Mouse (Mus musculus): ENCODE measurements around the gene Slx4ip. TPM values are rescaled to one million over a fixed set of nuclear protein-coding genes. Genes with fewer than 3 reads are reported as not detected.

The Slx4ip gene
- polyA plus RNA-seq, 1 experiment from 2014 or later, result 11.6 TPM

DNA sequence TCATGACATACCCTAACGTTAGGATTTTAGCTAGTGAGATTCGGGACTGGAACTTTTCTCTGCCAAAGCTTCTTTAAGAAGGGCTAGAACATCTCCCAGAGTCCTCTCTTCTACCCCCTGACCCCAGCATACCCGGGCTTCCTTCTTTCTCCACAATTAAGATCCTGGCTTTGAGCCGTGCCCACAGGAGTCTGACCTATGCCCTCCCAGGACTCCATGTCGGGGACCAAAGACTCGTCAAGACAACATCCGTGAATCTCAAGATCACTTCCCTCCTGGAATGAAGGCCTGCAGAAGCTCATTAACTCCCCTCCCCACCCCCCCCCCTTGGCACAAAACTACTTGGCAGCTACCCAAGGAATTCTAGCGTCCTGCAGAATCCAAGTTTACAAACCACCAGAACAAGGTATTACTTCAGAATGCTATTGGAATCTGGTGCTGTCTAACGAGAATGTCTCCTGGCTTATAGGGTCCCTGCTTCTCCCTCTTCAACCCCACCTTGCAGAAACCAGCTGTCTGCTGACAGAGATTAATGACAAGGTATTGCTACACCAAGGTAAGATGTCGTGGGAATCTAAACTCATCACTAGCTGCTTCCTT lies 188.8 kb downstream of the Slx4ip start:
- no peak overlapping the region for H3K9ac ChIP-seq
- H3K4me2 ChIP-seq, result no peak overlapping the region
- no peaks in the 10 kb centered on the region for H3K27me3 ChIP-seq
- peaks cover 27% of the 10 kb centered on the region for H3K36me3 ChIP-seq (replicated peaks)
- no peaks in the 10 kb centered on the region for H3K9me3 ChIP-seq
- no peak overlapping the region for H3K4me3 ChIP-seq (replicated peaks)
- no peak for ATAC-seq (ENCODE audit: low FRiP score)
- WGBS, result 33% methylated on average over 10 of the region's 10 CpGs
- no peak overlapping the region for H3K27ac ChIP-seq
- H3K4me1 ChIP-seq, result peaks cover 17% of the 10 kb centered on the region

DNA sequence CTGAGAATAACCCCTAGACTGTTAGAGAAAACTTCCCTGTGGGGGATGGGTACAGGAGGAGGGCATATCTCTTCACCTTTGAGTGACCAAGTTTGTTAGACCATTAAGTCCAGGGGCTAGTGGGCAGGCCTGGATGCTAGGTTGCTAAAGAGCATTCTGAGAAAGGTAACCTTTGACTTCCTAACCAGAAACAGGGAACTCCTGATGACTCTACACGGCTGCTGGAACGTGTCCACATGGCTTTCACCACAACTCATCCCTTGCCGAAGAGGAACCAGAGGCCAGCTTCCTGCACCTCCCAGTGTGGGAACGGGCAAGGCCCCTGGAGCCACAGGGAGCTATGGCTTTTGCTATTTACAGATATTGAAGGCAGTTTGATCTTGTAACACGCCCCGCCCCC lies 189.4 kb downstream of the Slx4ip start:
- Histone ChIP-seq H3K4me3 (replicated peaks) (no peak overlapping the region), H3K4me2 (no peak overlapping the region), H3K36me3 (replicated peaks) (peaks cover 33% of the 10 kb centered on the region), H3K9ac (no peak overlapping the region), H3K4me1 (peaks cover 17% of the 10 kb centered on the region), H3K27me3 (no peaks in the 10 kb centered on the region), H3K9me3 (no peaks in the 10 kb centered on the region), H3K27ac (no peak overlapping the region)
- no peak for ATAC-seq (ENCODE audit: low FRiP score)
- WGBS, result 84% methylated on average over 6 of the region's 6 CpGs

DNA sequence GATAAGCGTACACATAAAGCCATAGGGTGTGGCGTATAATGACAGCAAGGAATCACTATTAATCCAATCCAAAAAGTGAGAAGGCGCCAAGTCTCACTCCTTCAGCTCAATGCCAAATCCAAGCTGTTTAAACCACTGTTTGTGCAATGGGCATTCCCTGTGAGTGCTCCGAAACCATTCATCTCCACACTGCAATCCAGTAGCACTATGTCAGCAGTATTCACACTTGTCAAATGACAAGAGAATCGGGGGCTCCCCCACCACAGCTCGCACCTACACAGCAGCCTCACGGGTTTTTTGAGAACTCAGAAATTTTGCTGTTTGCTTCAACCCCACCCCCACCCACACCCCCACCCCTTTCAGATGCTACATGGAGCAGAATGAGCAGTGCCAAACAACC lies 190.0 kb downstream of the Slx4ip start:
- H3K4me1 ChIP-seq, result peaks cover 17% of the 10 kb centered on the region

DNA sequence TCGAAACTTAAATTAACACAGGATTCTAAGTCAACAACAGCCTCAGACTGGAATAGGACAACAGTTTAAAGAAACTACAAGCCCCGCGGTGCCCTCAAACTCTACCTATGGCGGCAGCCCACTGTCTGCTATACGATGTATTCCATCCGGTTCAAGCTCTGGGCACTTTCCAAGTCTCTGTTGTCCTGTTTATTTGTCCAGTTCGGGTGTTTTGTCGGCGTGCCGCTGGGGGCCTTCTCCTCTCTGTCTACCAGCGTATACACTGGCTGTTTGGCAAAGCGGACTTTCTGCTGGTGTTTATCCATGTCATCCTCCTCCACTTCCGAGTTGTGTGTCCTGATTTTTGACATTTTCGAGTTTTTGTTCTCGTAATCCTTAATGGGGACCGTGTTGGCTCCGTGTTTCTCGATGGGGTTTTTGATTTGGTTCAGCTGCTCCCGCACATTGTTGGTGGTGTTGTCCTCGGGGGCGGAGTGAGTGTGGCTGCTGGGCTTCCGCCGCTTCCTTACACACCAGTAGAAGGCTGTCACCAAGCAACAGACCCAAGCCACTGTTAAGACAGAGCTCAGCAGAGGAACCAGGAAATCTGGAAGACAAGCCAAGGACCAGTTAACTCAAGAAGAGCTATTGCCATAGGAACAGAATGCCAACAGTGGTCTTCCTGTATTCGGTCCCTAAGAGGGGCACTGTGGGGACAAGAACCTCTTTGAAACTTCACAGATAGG lies 192.0 kb downstream of the Slx4ip start:
- Histone ChIP-seq H3K27ac (no peak overlapping the region), H3K4me1 (peaks cover 30% of the 10 kb centered on the region)
- 93% methylated on average over 24 of the region's 24 CpGs for WGBS

More for the DNA sequence above, 190.0 kb downstream of the Slx4ip start:
- Histone ChIP-seq H3K4me2 (no peak overlapping the region), H3K4me3 (replicated peaks) (no peak overlapping the region), H3K27me3 (no peaks in the 10 kb centered on the region), H3K27ac (no peak overlapping the region), H3K36me3 (replicated peaks) (peaks cover 39% of the 10 kb centered on the region), H3K9ac (no peak overlapping the region), H3K9me3 (no peaks in the 10 kb centered on the region)
- WGBS, result 84% methylated on average over 7 of the region's 7 CpGs
- ATAC-seq (ENCODE audit: low FRiP score), result peak; percentile 22; the same call in 1 of the 2 replicates

DNA sequence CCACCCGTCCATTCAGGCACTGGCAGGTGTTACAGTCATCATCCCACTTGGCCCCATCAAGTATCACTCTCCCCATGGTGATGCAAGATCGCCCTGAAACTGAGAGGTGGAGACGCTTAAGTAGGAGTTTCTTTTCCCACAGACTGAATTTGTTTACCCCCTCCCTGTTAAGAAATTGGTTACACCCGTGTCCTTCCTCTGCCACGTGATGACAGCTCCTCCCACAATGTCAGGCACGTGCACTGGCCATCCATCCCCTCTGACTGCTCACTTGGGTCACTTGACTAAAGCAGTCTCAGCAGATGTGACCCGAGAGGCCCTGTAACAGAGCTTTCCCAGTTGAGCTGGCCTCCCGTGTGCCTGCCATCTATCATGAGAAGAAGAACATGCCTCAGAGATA lies 194.2 kb downstream of the Slx4ip start:
- Histone ChIP-seq H3K4me2 (no peak overlapping the region), H3K9ac (no peak overlapping the region), H3K9me3 (no peaks in the 10 kb centered on the region), H3K4me1 (peaks cover 22% of the 10 kb centered on the region), H3K4me3 (replicated peaks) (no peak overlapping the region), H3K27me3 (no peaks in the 10 kb centered on the region), H3K27ac (no peak overlapping the region), H3K36me3 (replicated peaks) (peaks cover 71% of the 10 kb centered on the region)
- WGBS, result 87% methylated on average over 8 of the region's 8 CpGs
- ATAC-seq (ENCODE audit: low FRiP score), result no peak

More for the DNA sequence above, 192.0 kb downstream of the Slx4ip start:
- Histone ChIP-seq H3K36me3 (replicated peaks) (peaks cover 49% of the 10 kb centered on the region), H3K9me3 (no peaks in the 10 kb centered on the region), H3K27me3 (no peaks in the 10 kb centered on the region), H3K9ac (no peak overlapping the region), H3K4me2 (no peak overlapping the region), H3K4me3 (replicated peaks) (no peak overlapping the region)
- ATAC-seq (ENCODE audit: low FRiP score), result no peak

DNA sequence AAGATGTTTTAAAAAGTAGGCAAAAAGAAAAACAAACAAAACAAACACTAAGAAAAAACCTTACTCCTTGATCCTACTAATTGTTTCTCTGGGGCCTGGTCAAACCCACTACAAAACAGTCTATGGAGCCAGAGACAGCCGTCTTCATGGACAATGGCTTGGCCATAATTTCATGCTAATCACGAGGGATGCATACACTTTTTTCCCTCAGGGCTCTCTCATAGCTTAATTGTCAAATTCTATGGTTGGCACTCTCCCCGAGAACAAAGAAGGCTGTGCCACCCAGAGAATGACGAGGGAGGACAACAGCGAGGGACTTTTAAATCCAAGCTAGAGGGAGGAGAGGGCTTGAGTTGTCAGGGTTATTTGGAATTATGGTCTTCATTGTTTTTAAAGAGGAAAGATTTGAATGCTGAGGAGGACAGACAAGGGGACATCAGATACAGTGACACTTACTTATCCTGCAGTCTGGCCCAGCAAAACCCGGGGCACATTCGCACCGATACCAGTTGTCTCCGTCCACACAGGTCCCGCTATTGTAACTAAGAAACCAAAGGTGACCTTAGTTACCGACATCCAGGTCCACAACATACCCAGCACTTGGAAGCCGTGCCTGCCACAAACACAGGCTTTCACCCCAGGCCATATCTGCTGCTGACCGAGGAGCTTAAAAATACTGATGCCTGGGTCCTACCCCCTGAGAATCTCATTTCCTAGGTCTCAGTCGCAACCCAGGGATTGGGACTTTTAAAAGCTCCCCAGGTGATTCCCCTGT lies 195.8 kb downstream of the Slx4ip start:
- peaks cover 82% of the 10 kb centered on the region for H3K36me3 ChIP-seq (replicated peaks)
- no peaks in the 10 kb centered on the region for H3K9me3 ChIP-seq
- H3K4me3 ChIP-seq (replicated peaks), result no peak overlapping the region
- no peak overlapping the region for H3K27ac ChIP-seq
- H3K9ac ChIP-seq, result no peak overlapping the region
- no peaks in the 10 kb centered on the region for H3K27me3 ChIP-seq
- 63% methylated on average over 14 of the region's 14 CpGs for WGBS
- H3K4me2 ChIP-seq, result no peak overlapping the region
- peaks cover 19% of the 10 kb centered on the region for H3K4me1 ChIP-seq
- no peak for ATAC-seq (ENCODE audit: low FRiP score)

DNA sequence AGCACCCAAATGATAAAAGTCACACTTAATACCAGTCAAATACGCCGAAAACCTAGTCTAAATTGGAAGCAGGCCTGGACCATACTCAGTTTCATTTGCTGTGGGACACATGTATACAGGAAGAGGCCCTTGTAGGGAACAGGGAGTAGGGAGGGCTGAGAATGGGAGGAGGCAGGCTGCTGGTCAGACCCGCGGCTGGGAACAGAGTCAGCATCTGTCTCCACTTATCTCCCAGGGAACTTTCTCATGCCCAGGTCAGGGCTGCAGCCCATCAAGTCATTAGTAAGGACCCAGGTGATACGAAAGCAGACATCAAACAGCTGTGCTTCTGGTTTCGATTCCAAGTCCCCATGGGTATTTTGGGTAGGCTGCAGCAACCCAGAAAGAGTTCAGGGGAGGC lies 196.7 kb downstream of the Slx4ip start:
- peaks cover 28% of the 10 kb centered on the region for H3K4me1 ChIP-seq
- no peak overlapping the region for H3K27ac ChIP-seq
- no peaks in the 10 kb centered on the region for H3K9me3 ChIP-seq
- no peak overlapping the region for H3K4me2 ChIP-seq
- H3K9ac ChIP-seq, result no peak overlapping the region
- H3K27me3 ChIP-seq, result no peaks in the 10 kb centered on the region
- ATAC-seq (ENCODE audit: low FRiP score), result no peak
- no peak overlapping the region for H3K4me3 ChIP-seq (replicated peaks)
- WGBS, result 86% methylated on average over 6 of the region's 6 CpGs
- peaks cover 79% of the 10 kb centered on the region for H3K36me3 ChIP-seq (replicated peaks)

DNA sequence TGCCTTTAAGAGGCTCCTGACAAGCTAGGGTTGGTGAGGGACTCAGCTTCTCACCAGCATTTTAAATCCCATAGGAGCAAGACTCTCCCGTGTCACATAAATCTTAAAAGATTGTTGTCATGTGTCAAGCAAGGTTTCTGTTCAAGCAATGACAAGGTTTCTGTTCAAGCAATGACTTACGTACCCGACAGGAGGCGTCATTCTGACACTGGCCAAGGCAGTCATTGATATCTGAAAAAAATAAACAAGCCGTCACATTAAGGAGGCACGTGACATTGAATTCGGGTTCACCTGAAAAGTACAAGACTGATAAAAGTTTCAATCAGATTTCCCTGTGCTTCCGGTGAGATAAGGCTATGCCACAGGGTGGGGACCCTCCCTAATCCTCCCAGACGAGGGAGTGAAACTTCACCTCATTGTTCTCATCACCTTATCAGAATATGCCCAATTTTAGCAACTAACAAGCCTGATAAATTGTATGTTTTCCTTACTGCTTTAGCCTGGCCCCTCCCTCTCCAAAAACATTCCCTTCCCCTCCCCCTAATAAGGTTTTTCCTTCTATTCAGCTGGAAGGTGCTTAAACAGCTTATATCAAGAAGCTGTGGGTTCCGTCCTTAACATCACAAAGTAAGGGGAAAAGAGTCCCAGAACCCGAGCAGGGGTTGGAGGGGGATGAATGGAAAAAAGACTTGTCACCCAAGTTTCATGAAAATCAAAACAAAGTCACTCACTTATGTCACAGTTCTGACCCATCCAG lies 200.9 kb downstream of the Slx4ip start:
- ATAC-seq (ENCODE audit: low FRiP score), result peak; percentile 3; the same call in 1 of the 2 replicates
- H3K9me3 ChIP-seq, result no peaks in the 10 kb centered on the region
- H3K4me1 ChIP-seq, result peaks cover 61% of the 10 kb centered on the region
- no peak overlapping the region for H3K27ac ChIP-seq
- no peak overlapping the region for H3K9ac ChIP-seq
- no peak overlapping the region for H3K4me2 ChIP-seq
- H3K27me3 ChIP-seq, result peaks cover 10% of the 10 kb centered on the region; the same call in 1 of the 2 replicates
- no peak overlapping the region for H3K4me3 ChIP-seq (replicated peaks)
- whole genome bisulfite sequencing, result 56% methylated on average over 11 of the region's 11 CpGs
- peaks cover 61% of the 10 kb centered on the region for H3K36me3 ChIP-seq (replicated peaks)

DNA sequence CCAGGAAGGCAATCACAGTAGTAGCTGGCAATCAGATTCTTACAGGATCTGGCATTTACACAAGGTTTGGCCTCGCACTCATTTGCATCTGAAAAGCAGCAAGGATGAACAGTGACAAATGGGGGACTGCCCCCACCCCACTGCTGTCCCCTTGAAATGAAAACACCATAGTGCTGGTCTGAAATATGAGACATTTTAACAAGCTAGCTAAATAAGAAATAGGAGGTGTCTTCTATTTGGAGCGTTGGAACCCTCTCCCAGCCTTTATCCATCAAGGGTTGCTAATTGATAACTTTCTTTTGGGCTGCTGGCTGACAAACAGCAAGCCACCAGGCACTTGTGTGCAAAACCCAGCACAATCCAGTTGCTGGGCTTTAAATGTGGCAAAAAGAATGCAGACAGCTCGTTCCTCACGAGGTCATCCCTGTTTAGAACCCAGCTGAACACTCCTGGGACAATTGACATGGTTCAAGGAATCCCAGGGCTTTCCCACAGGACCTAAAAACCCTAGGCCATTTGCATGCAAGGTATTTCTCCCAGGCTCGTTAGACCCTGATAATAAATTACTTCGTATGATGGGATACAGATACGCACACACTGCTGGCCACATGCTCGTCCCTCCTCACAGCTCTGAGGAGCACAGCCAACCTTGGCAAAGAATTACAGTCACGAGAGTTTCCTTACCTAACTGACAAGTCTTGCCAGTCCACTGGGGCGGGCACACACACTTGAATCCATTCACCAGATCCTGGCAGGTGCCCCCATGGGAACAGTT lies 201.7 kb downstream of the Slx4ip start:
- WGBS, result 17% methylated on average over 10 of the region's 10 CpGs
- H3K4me2 ChIP-seq, result no peak overlapping the region
- H3K4me3 ChIP-seq (replicated peaks), result no peak overlapping the region
- peak; percentile 66; the same call in 1 of the 2 replicates for ATAC-seq (ENCODE audit: low FRiP score)
- peaks cover 61% of the 10 kb centered on the region for H3K4me1 ChIP-seq
- H3K9ac ChIP-seq, result no peak overlapping the region
- peaks cover 10% of the 10 kb centered on the region; the same call in 1 of the 2 replicates for H3K27me3 ChIP-seq
- peaks cover 55% of the 10 kb centered on the region for H3K36me3 ChIP-seq (replicated peaks)
- peak overlapping the region; percentile 71 for H3K27ac ChIP-seq
- no peaks in the 10 kb centered on the region for H3K9me3 ChIP-seq

DNA sequence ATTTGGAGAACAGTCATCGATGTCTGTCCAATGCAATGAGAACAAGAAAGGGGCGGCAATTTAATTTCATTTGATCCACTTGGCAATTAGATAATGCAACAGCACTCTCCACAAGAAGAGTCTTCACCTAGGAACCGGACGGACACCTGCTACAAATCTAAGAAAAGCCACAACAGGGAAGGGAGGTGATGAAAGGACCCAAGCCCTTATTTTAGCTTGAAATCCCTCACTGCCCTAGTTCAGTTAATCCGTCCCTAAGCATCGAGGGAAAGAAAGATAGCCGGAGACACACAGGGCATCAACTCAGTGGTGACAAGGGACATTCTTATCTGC lies 202.2 kb downstream of the Slx4ip start:
- no peak overlapping the region for H3K9ac ChIP-seq
- 13% methylated on average over 7 of the region's 7 CpGs for WGBS
- peaks cover 66% of the 10 kb centered on the region for H3K4me1 ChIP-seq
- ATAC-seq (ENCODE audit: low FRiP score), result no peak
- no peaks in the 10 kb centered on the region for H3K9me3 ChIP-seq
- no peak overlapping the region for H3K4me2 ChIP-seq
- peaks cover 49% of the 10 kb centered on the region for H3K36me3 ChIP-seq (replicated peaks)
- H3K27ac ChIP-seq, result no peak overlapping the region
- no peak overlapping the region for H3K4me3 ChIP-seq (replicated peaks)
- peaks cover 10% of the 10 kb centered on the region; the same call in 1 of the 2 replicates for H3K27me3 ChIP-seq

DNA sequence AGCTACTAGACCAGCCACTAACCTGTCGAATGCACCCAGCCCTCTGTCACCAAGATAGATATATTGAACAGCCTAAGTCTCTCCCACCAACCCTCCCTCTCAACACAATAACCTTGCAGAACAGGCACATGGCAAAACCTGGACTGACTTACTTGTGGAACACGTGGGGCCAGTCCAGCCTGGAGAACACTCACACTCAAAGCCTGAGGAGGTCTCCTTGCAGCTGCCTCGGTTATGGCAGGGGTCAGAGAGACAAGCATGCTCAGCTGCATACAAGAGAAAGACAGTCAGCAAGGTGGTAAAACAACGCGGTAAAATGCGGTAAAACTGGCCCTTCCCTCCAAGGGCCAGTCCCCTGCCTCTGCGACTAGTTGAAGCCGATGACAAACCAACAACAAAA lies 203.3 kb downstream of the Slx4ip start:
- H3K4me1 ChIP-seq, result peaks cover 76% of the 10 kb centered on the region
- no peak overlapping the region for H3K4me3 ChIP-seq (replicated peaks)
- H3K9ac ChIP-seq, result no peak overlapping the region
- whole genome bisulfite sequencing, result 47% methylated on average over 8 of the region's 8 CpGs
- no peak overlapping the region for H3K27ac ChIP-seq
- H3K4me2 ChIP-seq, result no peak overlapping the region
- H3K36me3 ChIP-seq (replicated peaks), result peaks cover 39% of the 10 kb centered on the region
- H3K27me3 ChIP-seq, result peaks cover 10% of the 10 kb centered on the region; the same call in 1 of the 2 replicates
- H3K9me3 ChIP-seq, result no peaks in the 10 kb centered on the region
- no peak for ATAC-seq (ENCODE audit: low FRiP score)
